Mouse (Mus musculus) heart, embryonic 16.5 days (tissue): Measurements from ENCODE around the gene Grb2. TPM values are rescaled to one million over a fixed set of nuclear protein-coding genes. Genes with fewer than 3 reads are reported as not detected.
A peak's percentile ranks its signal among the peaks of the same experiment; 100 is the strongest.

Experiments used
- ATAC-seq: fragments of 200-750 bp; cut with Nextera tagmentation; replicated peaks from 2 replicates; pipeline ENCODE4 v1.8.0; 2017; ENCODE audit warnings: moderate number of reproducible peaks; ENCODE audit not compliant: insufficient read depth, low FRiP score; ENCODE audit errors: extremely low read depth
- H3K27ac ChIP-seq: fragments of 300-500 bp; sonication (generic); 2 replicates; pipeline ENCODE4 v1.5.1; 2014; ENCODE audit warnings: mild to moderate bottlenecking, low read length, control low read depth, moderate library complexity
- H3K27me3 ChIP-seq: fragments of 300-500 bp; sonication (generic); 2 replicates; pipeline ENCODE4 v1.6.1; 2014; ENCODE audit warnings: low read length, mixed read lengths; ENCODE audit not compliant: control insufficient read depth, insufficient read depth
- H3K36me3 ChIP-seq: fragments of 300-500 bp; sonication (generic); 2 replicates; pipeline ENCODE4 v1.6.1; 2014; ENCODE audit not compliant: control insufficient read depth, insufficient read depth
- H3K4me1 ChIP-seq: fragments of 300-500 bp; sonication (generic); 2 replicates; pipeline ENCODE4 v1.6.1; 2014; ENCODE audit warnings: low read length, mixed read lengths; ENCODE audit not compliant: control insufficient read depth, insufficient read depth
- H3K4me2 ChIP-seq: fragments of 300-500 bp; sonication (generic); 2 replicates; pipeline ENCODE4 v1.6.1; 2014; ENCODE audit warnings: low read depth, mild to moderate bottlenecking, control low read depth, low read length
- H3K4me3 ChIP-seq: fragments of 300-500 bp; sonication (generic); 2 replicates; pipeline ENCODE4 v1.5.1; 2014; ENCODE audit warnings: mild to moderate bottlenecking, control low read depth, low read length
- H3K9ac ChIP-seq: fragments of 300-500 bp; sonication (generic); 2 replicates; pipeline ENCODE4 v1.6.1; 2014; ENCODE audit warnings: low read length, control low read depth
- H3K9me3 ChIP-seq: fragments of 300-500 bp; sonication (generic); replicated peaks from 2 replicates; pipeline ENCODE4 v1.6.1; 2016; ENCODE audit warnings: low read length; ENCODE audit not compliant: control insufficient read depth
- WGBS: fragments of 180-500 bp; shearing (Covaris S2); extraction: QIAGEN DNeasy Blood & Tissue Kit; methylation state at CpG from one replicate; pipeline ENCODE4 v1.1.7; 2014; 5-methylcytosine and 5-hydroxymethylcytosine counted together
- polyA plus RNA-seq: library from polyadenylated mRNA; unstranded; fragments of >200 nt; fragmentation: Nextera tagmentation; extraction: Ambion mirVana; gene quantifications from 2 replicates; pipeline ENCODE4 v1.2.1, GENCODE M21; 2015

Grb2 gene
- polyA plus RNA-seq, 1 experiment from 2014 or later, result 118 TPM

DNA sequence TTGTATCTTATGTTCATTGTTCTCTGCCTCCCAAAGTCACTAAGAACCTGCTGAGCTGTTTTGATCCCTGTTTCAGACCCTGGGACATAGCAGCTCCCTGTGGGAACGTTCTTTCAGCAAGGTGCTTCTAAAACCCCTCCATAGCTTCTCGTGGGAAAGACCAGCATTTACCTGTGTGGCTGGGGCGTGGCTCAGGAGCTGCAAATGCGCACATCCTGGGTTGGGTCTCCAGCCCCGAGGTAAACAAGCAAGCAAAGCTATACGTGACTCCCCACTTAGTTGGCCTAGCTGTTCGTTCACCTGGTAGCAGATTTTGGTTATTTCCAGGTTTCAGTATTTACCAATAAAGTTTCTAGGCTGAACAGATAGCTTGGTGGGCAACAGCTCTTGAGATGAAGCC is 76.2 kb downstream of the Grb2 start:
- ATAC-seq, result no peak
- H3K27me3 ChIP-seq, result no peaks in the 10 kb centered on the region
- H3K9me3 ChIP-seq, result no peaks in the 10 kb centered on the region
- H3K27ac ChIP-seq, result no peak overlapping the region
- peaks cover under 1% of the 10 kb centered on the region for H3K4me1 ChIP-seq
- WGBS, result 70% methylated on average over 7 of the region's 7 CpGs
- no peak overlapping the region for H3K9ac ChIP-seq
- no peaks in the 10 kb centered on the region for H3K36me3 ChIP-seq
- H3K4me2 ChIP-seq, result no peak overlapping the region
- H3K4me3 ChIP-seq, result no peak overlapping the region

- Histone ChIP-seq H3K36me3 (no peaks in the 10 kb centered on the region), H3K9me3 (no peaks in the 10 kb centered on the region), H3K4me3 (no peak overlapping the region), H3K4me1 (peaks cover 3% of the 10 kb centered on the region), H3K4me2 (no peak overlapping the region), H3K9ac (no peak overlapping the region), H3K27me3 (no peaks in the 10 kb centered on the region), H3K27ac (no peak overlapping the region)
- WGBS, result 19% methylated on average over 3 of the region's 3 CpGs
- ATAC-seq, result no peak
These were observed 76.9 kb downstream of the Grb2 start for GRCm38 (mm10) chr11:115631505-115631890.

- H3K4me3 ChIP-seq, result no peak overlapping the region
- no peak overlapping the region for H3K27ac ChIP-seq
- peaks cover 3% of the 10 kb centered on the region for H3K4me1 ChIP-seq
- H3K4me2 ChIP-seq, result no peak overlapping the region
- ATAC-seq, result no peak
- H3K9ac ChIP-seq, result no peak overlapping the region
- 46% methylated on average over 16 of the region's 16 CpGs for WGBS
- H3K9me3 ChIP-seq, result no peaks in the 10 kb centered on the region
- no peaks in the 10 kb centered on the region for H3K36me3 ChIP-seq
- no peaks in the 10 kb centered on the region for H3K27me3 ChIP-seq
These were observed 77.6 kb downstream of the Grb2 start for GRCm38 (mm10) chr11:115630532-115631504.

DNA sequence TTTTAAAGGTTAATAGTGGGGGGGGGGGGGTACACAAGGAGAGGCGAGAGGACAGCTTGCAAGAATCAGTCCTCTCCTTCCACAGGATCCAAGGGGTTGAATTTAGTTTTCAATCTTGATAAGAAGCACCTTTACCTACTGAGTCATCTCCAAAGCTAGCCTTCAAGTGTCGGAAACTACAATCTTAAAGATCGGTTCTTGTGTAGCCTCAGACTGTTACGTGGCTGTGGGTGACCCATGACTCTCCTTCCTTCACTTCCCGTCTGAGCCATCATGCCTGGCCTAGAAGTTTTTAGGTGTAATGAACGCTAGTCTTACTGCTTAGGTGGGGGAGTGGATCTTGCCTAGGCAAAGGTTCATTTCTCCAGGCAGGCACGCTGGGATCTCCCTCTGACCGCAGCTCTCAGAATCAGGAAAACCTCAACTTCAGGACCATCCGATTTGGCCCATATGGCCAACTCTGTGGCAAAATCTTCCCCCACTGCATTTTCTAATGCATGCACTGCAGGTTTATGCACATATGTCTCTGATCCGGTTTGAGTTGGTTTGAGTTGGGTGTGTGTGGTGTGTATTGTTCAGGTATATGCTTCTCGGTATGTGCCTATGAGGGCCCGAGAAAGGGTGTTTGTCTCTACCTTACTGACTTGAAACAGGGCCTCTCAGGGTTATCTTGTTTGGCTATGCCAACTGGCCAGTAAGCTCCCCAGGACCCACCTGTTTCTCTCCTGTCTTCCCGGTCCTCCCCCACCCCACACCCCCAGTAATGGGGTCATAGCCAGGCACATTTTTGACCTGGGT is 78.5 kb downstream of the Grb2 start:
- no peak overlapping the region for H3K27ac ChIP-seq
- H3K27me3 ChIP-seq, result no peaks in the 10 kb centered on the region
- ATAC-seq, result no peak
- H3K9ac ChIP-seq, result no peak overlapping the region
- H3K4me3 ChIP-seq, result no peak overlapping the region
- H3K4me2 ChIP-seq, result no peak overlapping the region
- no peaks in the 10 kb centered on the region for H3K9me3 ChIP-seq
- H3K4me1 ChIP-seq, result peaks cover 3% of the 10 kb centered on the region
- WGBS, result 83% methylated on average over 13 of the region's 13 CpGs
- H3K36me3 ChIP-seq, result no peaks in the 10 kb centered on the region

- Histone ChIP-seq H3K9ac (peak overlapping the region; percentile 60), H3K4me2 (peak overlapping the region; percentile 64), H3K27me3 (no peaks in the 10 kb centered on the region), H3K27ac (peak overlapping the region; percentile 38; the same call in 1 of the 2 replicates), H3K9me3 (no peaks in the 10 kb centered on the region), H3K36me3 (0 out of 2 replicates have a peak, but pooled peaks cover 2% of the 10 kb centered on the region), H3K4me3 (peak overlapping the region; percentile 81), H3K4me1 (peaks cover 3% of the 10 kb centered on the region)
- 46% methylated on average over 13 of the region's 13 CpGs for WGBS
- ATAC-seq, result no peak
These were observed 79.8 kb downstream of the Grb2 start for GRCm38 (mm10) chr11:115628465-115629101.

DNA sequence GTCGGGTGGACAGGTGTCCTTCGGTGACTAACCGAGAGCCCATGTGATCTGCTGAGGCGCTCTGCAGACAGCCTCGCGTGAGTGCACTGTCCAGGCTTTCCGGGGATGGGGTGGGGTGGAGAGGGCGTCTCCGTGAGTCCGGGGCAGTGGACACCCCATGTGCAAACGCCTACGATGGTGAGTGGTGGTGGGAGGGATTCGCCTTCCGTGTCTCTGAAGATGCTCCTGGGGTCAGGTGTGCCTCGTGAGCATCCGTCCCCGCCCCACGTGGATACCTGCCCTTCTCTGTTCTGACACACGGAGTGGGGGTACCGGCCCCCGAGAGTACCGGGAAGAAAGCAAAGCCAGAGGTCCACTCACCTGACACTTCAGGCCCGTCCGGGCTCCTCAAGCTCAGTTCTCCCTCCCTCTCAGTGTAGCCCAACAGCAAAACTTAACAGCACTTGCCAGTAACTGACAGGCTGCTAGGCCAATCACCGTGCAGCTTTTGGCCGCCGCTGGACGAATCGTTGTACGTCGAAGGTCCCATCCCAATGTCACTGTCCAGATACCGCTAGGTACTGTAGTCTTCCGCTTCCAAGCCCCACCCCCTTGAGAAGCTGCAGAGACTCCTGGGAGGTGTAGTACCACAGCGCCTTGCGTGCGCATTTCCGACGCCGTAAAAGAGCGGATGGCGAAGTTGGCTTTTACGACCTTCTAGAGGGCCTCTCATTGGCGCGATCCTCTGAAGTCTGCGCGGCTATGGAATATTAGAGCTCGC is 80.5 kb downstream of the Grb2 start, which contains the start of gene Slc25a19:
Gene Slc25a19, minus strand, starts transcription at position 591 of the 760 bp plus-strand sequence.
- no peaks in the 10 kb centered on the region for H3K27me3 ChIP-seq
- peak within 1 kb of the TSS; percentile 82 for H3K9ac ChIP-seq
- peaks cover 3% of the 10 kb centered on the region for H3K4me1 ChIP-seq
- peaks cover 5% of the 10 kb centered on the region for H3K36me3 ChIP-seq
- under 1% methylated on average over 47 of the region's 47 CpGs for WGBS
- H3K4me3 ChIP-seq, result peak within 1 kb of the TSS; percentile 81
- no peaks in the 10 kb centered on the region for H3K9me3 ChIP-seq
- H3K27ac ChIP-seq, result peak within 1 kb of the TSS; percentile 47
- peak within 1 kb of the TSS; percentile 86 for H3K4me2 ChIP-seq
- peak; percentile 99 for ATAC-seq

DNA sequence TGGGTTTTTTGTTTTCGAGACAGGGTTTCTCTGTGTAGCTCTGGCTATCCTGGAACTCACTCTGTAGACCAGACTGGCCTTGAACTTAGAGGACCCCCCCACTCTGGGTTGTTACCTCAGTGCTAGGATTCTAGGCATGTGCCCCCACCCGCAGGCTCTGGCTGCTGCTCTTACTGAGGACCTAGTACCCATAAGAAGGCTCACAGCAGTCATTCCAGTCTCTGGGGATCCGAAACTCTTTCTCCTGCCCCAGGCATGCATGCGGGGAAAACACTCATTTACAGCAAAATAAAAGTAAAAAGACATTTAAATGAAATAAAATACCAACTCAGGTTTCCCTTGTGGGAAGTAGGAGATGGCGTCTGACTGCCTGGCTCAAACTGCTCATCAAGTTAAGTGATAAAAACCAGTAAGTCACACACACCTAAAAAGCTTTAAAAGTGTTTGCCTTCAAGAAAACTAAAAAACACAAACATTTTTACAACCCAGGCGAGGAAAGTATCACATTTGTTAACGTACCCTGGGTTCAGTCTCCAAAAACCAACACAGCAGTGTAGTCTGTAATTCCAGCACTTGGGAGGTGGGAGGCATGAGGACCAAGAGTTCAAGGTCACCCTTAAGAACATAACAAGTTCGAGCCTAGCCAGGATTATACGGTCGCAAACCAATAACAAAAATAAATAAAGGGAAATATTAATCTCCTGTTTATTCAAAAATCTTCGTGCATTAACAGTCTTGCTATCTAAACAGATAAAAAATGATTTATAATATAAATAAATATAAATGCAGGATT is 81.4 kb downstream of the Grb2 start:
- peak overlapping the region; percentile 47 for H3K27ac ChIP-seq
- no peaks in the 10 kb centered on the region for H3K27me3 ChIP-seq
- peak overlapping the region; percentile 81 for H3K4me3 ChIP-seq
- no peak for ATAC-seq
- peak overlapping the region; percentile 86 for H3K4me2 ChIP-seq
- H3K9me3 ChIP-seq, result no peaks in the 10 kb centered on the region
- 46% methylated on average over 11 of the region's 11 CpGs for WGBS
- H3K36me3 ChIP-seq, result peaks cover 11% of the 10 kb centered on the region
- peaks cover 3% of the 10 kb centered on the region for H3K4me1 ChIP-seq
- peak overlapping the region; percentile 82 for H3K9ac ChIP-seq

- no peaks in the 10 kb centered on the region for H3K27me3 ChIP-seq
- H3K4me2 ChIP-seq, result no peak overlapping the region
- H3K9me3 ChIP-seq, result no peaks in the 10 kb centered on the region
- H3K4me3 ChIP-seq, result no peak overlapping the region
- no peak for ATAC-seq
- H3K9ac ChIP-seq, result no peak overlapping the region
- H3K36me3 ChIP-seq, result peaks cover 13% of the 10 kb centered on the region
- H3K27ac ChIP-seq, result no peak overlapping the region
- H3K4me1 ChIP-seq, result peaks cover 3% of the 10 kb centered on the region
- 74% methylated on average over 9 of the region's 9 CpGs for WGBS
These were observed 82.5 kb downstream of the Grb2 start for GRCm38 (mm10) chr11:115625877-115626276.
